Mouse (Mus musculus): ENCODE data around the gene Nr1d1. TPM values are rescaled to one million over a fixed set of nuclear protein-coding genes. Genes with fewer than 3 reads are reported as not detected.

Gene Nr1d1
- polyA plus RNA-seq, 1 experiment, result 119 TPM

DNA sequence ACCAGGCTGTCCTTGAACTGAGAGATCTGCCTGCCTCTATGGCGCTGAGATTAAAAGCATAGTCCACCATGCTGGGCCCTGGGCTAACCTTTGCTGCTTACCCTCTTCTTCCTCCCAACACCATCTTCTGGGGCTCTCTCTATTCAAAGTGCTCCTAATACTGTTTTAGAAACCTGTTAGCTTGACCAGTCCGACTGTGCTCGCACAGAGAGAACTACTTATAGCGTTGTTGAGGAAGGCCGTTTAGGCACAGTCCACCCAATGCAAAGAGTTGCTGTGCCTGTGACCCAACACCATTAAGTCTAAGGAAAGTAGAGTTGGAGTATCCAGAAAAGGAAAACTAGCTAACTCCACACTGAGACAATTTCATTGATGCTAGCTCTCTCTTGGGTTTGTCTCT, 13.0 kb upstream of the Nr1d1 start:
- DNase-seq (ENCODE audit: low spot score), result no peak

DNA sequence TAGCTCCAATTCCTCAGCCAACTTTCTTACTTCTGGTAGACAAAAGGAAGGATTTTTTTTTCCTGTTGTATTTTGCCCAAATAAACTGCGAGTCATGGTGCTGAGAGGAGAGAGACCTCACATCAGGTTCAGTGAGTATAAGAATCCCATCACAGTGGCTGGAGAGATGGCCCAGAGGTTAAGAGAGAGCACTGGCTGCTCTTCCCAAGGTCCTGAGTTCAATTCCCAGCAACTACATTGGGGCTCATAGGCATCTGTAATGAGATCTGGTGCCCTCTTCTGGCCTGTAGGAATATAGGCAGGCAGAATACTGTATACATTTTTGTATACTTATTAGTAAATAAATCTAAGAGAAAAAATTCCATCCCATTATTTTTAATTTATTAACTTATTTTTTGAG, 12.6 kb upstream of the Nr1d1 start:
- no peak for DNase-seq (ENCODE audit: low spot score)

DNA sequence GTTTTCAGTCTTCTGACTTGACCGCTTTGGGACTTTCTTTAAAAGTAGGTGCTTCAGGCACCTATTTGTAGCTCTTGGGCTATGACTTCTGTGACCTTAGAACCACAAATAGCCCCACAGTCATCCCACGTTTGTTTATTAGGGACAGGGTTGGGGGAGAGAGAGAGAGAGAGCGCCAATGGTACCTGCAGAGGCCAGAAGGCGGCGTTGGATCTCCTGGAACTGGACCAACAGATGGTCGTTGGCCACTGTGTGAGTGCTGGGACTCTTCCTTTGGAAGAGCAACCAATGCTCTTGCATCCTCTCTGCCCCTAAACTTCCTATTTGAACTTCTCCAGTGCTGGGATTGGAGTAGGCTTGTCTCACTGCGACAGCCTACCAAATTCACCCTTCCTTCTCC, 12.1 kb upstream of the Nr1d1 start:
- no peak for DNase-seq (ENCODE audit: low spot score)

DNA sequence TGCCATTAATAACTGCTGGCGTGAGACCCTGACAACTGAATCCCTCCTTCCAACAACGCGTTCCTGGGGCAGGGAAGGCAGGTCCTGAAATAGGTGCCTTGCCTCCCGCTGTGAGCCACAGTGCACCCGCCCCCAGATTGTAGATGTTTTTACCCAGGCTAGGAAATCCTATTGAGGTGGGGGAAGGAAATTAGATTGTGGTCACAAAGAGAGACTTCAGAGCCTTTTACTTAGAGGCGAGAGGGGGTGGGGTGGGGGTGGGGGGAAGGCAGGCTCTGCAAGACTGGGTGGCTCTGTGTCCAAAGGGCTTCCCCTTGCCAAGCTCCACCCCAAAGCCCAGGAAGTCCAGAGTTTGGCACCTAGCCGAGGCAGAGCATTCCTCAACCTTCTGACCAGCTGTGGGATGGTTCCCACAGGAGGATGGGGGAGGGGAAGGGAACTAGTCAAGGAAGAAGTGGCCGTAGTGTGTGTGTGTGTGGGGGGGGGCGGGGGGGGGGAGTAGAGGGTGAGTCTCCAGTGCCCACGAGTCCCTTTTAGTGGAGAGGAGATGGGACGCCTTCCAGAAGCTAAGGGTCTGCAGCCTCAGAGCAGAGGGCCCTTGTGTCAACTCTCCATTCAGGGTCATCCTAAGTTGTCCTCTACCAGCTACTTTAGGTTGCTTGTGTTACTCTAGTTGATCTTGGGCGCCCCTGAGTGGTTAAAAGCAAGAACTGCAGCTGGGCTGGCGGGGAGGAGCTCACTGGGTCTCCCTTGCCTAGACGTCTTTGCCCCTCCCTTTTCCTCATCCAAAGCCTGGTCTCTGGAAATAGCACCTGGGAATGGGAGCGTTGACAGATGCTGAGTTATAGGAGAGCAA, 11.5 kb upstream of the Nr1d1 start:
- peak; percentile 86 for DNase-seq (ENCODE audit: low spot score)

DNA sequence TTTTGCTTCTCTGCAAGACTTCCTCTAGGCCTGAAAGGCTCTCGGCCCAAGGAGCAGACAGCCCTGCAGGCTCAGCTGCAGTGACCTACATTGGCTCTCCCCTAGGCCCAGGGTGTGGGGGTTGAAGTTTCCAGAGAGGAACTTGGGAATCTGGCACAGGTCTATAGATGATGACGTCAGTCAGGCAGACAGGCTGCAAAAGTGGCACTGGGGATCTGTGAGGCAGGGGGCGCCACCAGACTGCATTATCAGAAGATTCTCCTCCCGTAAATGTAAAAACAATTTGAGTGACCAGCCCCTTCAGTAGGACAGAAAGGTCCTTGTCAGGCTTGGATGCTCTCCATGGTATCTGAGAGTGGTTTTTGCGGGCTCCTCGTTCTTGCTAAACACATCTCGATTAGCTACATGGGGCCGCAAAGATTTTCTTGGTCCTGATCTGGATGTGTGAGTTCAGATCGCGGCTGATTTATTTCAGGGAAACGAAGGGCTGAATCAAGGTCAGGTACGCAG, 10.7 kb upstream of the Nr1d1 start:
- DNase-seq (ENCODE audit: low spot score), result no peak

DNA sequence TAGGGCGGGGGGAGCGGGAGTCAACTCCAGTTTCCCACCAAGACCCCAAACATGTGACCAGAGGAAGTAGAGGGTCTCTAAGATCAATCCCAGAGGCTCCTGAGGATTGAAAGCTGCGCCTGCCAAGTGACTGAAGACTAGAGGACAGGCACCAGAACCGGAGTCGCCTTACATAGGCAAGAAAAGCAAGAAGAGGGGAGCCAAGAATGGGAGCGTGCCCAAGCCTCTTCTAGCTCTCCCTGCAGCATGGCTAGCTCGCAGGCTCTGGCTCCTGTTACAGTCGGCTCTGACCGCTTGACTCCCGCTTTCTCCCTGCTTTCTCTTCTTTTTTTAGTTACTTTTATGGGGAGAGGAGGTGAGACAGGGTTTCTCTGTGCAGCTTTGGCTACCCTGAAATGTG, 10.1 kb upstream of the Nr1d1 start:
- DNase-seq (ENCODE audit: low spot score), result no peak

DNA sequence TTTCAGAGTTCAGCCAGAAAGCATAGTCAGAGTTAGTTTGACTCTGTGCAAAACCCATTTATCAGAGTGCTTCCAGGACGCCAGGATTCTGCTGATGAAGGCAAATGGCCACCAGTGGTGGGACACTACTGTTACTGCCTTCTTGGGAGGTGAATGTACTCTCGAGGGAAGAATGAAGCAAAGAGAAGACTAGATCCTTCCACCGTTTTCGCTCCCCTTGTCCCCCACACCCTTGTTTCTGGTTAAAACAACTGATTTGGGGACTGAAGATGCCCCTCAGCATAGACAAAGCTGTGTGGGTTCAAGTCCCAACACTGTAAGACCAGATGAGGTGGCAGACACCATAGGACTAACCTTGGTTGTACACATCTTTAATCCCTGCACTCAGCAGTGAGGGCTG, 9.0 kb upstream of the Nr1d1 start:
- no peak for DNase-seq (ENCODE audit: low spot score)

DNA sequence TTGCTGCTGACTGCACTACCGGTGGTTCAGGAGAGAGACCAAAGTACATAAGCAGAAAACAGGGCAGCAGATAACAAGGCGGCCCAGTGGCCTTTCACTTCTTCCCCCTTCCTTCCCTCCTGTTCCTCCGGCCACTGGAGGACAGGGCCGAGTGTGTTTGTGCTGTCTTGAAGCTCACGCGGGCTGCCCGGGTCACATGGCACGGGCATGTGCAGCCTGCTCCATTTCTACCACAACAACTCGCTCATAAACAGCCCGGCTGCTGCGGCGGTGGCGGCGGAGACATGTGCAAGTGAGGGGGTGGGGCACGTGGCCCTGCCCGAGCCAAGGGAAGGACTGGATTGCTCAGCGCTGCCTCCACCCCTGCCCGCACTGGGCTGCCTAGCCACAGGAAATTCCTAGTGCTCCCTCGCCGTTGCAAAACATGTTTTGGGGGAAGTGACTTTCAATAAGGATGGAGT, 8.1 kb upstream of the Nr1d1 start:
- peak; percentile 96 for DNase-seq (ENCODE audit: low spot score)

DNA sequence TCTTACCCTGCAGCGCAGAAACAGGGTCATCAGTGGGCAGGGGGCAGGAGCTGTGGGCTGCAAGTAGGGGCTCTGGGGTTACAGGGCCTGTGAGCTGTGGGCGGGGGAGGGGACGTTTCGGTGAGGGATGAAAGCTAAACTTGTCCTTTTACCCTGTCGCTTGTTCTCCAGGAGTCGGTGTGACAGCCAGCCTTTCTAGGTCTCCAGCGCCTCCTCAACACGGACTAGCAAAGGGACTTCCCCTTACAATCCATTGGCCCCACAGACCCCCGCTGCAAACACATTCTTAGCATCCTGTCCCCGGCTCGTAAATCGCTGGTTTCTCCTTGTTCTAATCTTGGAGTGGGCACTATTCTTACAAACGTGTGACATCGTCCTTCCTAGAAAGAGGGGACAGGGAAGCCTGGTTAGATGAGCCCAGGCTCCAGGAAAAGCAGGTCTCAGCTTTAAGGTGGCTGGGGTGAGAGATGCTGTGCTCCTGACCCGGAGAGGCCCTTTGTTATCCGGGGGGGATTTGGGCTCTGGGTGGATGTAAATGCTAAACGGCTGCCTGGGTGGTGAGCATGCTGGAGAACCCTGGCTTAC, 7.6 kb upstream of the Nr1d1 start:
- DNase-seq (ENCODE audit: low spot score), result no peak

DNA sequence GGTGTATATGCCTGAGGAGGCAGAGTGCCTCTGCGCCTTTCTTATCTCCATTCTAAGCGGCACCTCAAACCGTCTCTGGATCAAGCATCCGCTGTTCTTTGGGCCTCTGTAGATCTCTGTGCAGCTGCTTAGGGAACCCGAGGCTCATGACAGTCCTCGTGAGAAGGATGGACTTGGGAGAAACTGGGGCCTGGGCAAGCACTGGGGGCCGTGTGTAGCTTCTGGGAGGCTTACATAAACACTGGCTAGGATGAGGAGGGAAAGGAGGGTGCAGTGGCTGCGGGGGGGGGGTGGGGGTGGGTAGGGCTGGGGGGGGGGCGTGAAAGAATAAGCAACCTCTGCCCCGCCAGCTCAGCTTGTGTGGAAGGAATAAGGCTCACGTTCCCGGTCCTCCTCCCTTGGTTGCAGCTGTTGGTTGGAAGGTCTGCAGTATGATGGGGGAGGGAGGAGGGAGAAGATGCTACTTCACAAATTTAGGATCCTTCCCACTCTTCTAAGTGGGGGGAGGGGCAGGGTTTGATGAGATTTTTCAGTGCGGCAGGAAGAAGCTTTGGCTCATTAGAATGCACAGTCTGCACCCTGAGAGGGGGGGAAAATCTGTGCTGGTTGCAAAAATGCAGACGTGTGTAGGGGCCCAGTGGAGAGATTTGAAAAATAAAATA, 6.8 kb upstream of the Nr1d1 start:
- no peak for DNase-seq (ENCODE audit: low spot score)

DNA sequence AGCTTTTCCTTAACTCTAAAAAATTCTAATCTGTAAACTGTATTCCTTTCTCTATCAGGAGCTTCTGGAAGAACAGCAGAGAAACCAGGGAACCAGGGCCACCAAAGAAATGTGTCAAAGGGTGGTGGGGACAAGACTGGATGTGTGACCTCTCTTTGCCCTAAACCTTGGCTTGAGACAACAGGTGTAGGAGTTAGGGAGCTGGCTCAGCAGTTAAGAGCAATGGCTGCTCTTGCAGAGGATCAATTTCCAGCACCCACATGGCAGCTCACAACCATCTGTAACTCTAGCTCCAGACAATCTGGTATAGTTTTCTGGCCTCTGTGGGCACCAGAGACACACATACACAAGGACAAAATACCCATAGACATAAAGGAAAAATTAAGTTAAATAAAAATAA, 2.8 kb upstream of the Nr1d1 start:
- DNase-seq (ENCODE audit: low spot score), result no peak

DNA sequence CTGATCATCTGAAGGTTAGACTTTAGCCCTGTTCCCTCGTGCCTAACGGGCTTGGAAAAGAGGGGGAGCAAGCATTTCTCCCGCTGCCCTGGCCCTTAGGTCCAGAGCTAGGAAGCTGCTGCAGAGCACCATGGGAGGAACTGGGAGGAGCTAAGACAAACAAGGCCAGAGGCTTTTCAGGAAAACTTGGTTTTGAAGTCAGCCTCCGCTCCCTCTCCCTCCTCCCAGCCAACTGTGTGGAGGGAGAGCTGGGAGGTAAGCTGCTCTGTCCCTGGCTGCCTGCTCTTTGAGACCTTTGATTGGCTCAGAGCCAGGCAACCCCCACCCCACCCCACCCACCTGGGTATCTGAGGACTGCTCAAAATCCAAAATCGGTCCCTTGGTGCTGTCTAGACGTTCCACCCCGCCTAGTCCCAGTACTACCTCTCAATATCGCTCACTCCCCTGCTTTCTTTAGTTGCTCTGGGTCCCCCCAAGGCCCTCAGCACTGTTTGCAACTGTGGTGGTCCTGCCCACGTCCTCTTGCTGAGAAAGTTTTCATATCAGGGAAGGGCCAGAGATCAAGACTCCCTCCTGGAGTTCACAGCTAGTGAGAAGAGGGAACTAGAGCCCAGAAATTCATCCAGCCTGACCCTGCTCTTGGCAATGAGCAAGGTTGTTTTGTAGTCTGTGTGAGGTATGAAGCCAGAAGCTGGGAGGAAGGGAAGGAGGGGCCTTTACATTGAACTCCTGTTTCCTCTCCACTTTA, 1.9 kb upstream of the Nr1d1 start:
- no peak for DNase-seq (ENCODE audit: low spot score)

DNA sequence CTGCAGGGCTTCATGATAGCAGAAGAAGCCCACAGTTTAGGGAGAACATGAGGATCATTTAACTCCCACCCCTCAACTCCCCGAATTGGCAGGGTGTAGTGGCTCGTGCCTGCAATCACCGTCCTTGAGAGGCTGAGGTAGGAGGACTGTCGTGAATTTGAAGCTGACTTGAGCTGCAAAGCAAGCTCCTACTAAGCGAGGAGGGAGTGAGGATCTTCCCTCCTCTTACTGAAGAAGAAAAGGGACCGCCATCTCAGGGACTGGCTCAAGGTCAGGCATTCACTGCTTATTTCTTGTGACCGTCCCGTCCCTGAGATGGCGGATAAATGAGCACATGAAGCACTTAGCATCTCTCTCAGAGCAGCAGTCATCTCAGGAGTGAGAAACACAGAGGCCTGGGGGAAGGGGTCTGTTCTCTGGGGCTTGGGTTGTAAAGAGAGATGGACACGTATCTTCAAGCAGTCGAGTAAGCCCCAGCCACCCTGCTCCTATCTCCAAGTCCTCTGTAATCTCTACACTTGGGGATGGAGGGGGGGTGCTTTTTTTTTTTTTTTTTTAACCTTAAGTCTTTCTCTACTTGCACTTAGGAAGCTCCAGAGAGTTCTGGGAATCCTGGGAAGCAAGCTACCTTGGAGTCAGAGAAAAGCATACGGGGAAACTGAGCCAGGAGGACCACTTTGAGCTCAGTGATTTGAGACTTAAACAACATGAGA, 1.1 kb upstream of the Nr1d1 start:
- DNase-seq (ENCODE audit: low spot score), result no peak

DNA sequence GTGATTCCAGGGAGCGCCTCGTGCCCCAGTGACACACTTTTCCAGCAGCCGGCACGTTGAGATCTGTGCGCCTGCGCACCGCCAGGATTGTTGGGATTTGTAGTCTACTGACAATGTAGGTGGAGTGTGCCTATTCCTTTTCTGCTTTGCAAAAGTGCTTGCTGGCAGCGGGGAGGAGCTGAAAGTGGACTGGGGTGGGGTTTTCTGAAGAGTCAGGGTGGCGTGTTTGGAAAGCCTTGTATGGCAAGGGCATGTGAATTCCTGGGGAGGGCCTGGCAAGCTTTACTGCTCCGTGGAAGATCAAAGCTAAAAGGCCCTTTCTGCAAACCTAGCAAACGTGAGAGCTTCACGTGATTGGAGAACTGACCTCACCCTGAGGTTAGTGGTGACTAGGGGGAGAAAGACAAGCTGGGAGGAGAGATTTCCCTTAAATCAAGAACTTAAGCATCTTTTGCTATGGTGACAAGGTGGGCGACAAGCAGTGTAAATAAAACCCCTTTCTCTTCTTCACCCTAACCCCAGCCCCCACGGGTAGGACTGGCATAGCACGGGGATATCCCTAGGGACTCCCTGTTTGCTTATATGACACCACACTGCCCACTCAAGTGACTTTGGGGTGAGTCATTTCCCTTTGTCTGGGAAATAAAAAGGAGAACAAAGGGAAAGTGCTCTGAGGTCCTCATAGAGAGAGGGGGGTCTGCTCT, 367 bp upstream of the Nr1d1 start:
- DNase-seq (ENCODE audit: low spot score), result no peak

DNA sequence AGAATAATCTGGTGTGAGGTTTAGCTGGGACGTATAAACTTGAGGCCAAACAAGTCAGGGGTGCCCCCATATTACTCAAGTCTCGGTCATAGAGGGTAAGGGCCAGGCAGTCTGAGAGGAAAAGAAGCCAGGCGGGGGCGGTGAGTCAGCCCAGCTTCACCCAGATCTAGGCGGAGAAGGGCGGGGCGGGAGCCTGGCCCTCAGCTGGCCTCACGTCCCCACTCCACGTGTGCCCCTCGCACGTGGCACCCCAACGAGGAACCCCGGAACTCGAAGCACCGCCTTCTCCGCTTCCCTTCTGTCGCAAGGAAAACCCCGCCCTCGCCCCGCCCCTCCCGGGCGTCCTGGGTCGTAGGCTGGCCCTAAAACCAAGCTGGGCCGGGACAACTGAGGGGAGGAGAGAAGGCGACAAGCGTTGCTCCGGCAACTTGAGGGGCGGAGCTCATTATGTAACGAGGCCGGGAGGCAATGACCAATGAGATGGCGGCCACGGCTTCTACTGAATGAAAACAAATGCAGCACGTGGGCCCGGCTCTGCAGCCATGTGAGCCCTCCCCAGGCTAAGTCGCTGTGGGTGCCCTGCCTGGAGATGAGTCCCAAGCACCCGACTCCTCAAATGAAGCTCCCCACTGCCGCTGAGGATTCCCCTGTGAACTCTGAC, 1.4 kb downstream of the Nr1d1 start:
- DNase-seq (ENCODE audit: low spot score), result peak; percentile 99

DNA sequence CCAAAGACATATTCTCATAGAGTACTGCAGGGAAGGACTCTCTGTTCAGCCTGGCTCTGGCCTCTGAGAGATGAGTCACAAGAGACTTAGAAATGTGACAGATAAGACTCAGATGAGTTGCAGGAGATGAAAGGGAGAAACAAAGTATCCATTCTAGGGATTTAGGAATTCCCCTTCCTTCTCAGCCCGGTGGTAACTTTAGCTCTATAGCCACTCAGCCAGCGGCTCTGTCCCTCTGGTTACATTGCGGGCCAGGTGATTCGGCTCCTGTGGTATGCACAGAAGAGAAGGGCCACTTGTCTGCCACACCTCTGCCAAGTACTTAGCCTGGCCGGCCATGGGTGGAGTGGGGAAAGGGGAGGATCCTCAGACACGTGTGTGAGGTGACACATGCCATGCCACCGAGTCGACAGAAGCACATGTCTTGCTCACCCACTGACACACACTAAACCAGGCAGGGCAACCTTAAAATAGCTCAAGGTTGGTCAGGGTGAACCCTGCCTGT, 2.4 kb downstream of the Nr1d1 start:
- DNase-seq (ENCODE audit: low spot score), result peak; percentile 73

DNA sequence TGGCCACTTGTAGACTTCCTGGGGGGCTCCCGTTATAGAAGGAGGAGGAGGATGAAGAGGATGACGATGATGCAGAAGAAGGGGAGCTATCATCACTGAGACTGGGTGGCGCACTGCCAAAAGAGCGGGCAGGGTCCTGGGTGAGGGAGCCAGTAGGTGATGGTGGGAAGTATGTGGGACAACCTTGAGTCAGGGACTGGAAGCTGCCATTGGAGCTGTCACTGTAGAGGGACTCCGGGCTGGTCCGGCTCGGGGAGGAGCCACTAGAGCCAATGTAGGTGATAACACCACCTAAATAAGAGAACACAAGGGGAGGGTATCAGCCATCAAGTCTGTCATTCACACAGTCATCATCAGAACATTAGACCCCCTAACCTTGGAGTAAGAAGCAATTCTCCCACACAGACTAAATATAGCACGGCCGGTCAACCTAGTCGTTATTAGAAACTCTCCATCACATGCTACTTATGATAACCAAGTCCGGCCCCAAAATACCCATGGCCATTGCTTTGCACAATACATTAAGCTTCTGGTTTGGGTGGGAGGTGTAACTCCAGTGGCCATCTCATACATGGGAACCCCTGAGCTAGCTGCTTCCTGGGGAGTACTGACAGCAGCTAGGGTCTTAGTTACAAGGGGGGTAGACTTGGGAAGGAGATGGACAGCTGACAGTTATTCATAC, 3.1 kb downstream of the Nr1d1 start:
- DNase-seq (ENCODE audit: low spot score), result peak; percentile 40

DNA sequence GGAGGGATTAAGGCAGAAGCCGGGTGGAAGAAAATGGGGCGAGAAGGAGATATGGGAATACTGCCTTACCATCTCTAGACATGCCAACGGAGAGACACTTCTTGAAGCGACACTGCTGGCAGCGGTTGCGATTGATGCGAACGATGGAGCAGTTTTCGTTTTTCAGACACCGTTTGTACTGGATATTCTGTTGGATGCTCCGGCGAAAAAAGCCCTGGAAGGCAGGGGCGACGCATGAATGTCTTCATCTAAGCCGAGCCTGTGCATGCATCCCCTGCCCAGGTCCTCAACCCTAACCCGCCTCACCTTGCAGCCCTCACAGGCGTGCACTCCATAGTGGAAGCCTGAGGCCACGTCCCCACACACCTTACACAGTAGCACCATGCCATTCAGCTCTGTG, 4.0 kb downstream of the Nr1d1 start:
- DNase-seq (ENCODE audit: low spot score), result no peak

Data from urinary bladder, adult 2 months (tissue).